Mouse (Mus musculus) liver, embryonic 14.5 days (tissue): Measurements from ENCODE around the gene Wrap53.

Source experiments
- CTCF ChIP-seq: IDR thresholded peaks from 2 replicates; pipeline ENCODE4 v1.5.1; 2016; ENCODE audit warnings: antibody characterized with exemption, low read depth, control low read depth
- EP300 ChIP-seq: IDR thresholded peaks from 2 replicates; pipeline ENCODE4 v1.6.1; 2016; ENCODE audit warnings: antibody characterized with exemption, low read depth

DNA sequence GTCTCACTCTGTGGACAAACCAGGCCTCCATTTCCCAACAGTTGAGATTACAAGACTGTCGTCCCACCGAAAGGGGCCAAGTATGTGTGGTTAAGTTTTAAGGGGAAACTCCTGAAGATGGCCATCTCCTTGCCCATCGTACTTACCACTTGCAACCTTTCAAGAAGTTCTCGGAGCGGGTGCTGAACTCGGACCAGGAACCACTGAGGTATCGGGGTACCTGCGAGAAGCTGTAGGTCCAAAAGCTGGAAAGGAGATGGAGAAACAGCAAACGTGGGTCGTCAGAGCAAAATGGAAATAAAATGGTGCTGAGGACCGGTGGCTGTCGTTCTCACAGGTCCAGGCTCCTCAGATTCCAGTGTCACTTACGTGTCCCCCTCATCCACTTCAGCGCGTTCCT lies 1.8 kb downstream of the Wrap53 start:
- TF ChIP-seq CTCF (no peak), EP300 (no peak)
